19 mouse cellular contexts compared by ENCODE assay signal in the genomic region with DNA sequence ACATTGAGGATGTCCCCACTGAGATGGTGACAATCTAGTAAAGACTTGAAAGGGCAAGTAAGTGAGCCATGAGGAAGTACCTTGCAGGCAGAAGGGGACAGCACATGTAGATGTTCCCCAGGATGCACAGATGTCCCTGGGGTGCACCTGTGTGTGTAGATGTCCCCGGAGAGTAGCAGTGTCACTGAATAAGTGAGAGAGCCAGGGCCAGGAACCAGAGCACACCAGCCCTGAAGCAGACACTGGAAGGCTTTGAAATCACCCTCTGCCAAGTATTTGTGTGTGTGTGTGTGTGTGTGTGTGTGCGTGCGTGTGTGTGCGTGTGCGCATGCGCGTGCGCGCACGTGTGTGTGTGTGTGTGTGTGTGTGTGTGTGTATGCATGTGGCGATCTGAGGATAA.
DNase-seq lines count a peak whose midpoint lies in the region; ATAC-seq lines count a peak whose summit lies in the region.
"Had no signal": no experiment of that assay in that cellular context is flagged by ENCODE, and none has a peak within 500 bp of the region (broad histone marks: within the 10 kb centered on the region; RNA-seq: fewer than 3 reads in every experiment).

No protein-coding gene starts in this region.

- 95% methylated on average over 11 of the region's 11 CpGs for WGBS in midbrain, embryonic 11.5 days
- 98% methylated on average over 11 of the region's 11 CpGs for WGBS in midbrain, embryonic 14.5 days

- no peak for ATAC-seq in midbrain, embryonic 11.5 days (ENCODE audit: low FRiP score)
- ATAC-seq in midbrain, embryonic 14.5 days (ENCODE audit: low FRiP score, low TSS enrichment) = no peak
- ATAC-seq: activated CD4-positive, CD25-positive, alpha-beta regulatory T cell, adult 4 months; CD4-positive, CD25-positive, alpha-beta regulatory T cell, adult 4 months; Patski had no signal

- no peak overlapping the region for H3K27ac ChIP-seq in midbrain, embryonic 11.5 days (ENCODE audit: low read depth, low read length)
- H3K27ac ChIP-seq in midbrain, embryonic 14.5 days (replicated peaks; ENCODE audit: low read depth, low read length) = no peak overlapping the region

- H3K9me3 ChIP-seq in midbrain, embryonic 11.5 days (ENCODE audit: control insufficient read depth, low read length) = no peaks in the 10 kb centered on the region
- H3K9me3 ChIP-seq in midbrain, embryonic 14.5 days (ENCODE audit: control insufficient read depth, low read length) = no peaks in the 10 kb centered on the region

- H3K4me1 ChIP-seq in midbrain, embryonic 11.5 days (ENCODE audit: control insufficient read depth, insufficient read depth, low read length) = peaks cover 3% of the 10 kb centered on the region; the same call in 1 of the 2 replicates
- peaks cover 5% of the 10 kb centered on the region; the same call in 1 of the 2 replicates for H3K4me1 ChIP-seq in midbrain, embryonic 14.5 days (ENCODE audit: control insufficient read depth, insufficient read depth, low read length)

- H3K36me3 ChIP-seq in midbrain, embryonic 11.5 days (ENCODE audit: control insufficient read depth, insufficient read depth, low read length) = no peaks in the 10 kb centered on the region
- H3K36me3 ChIP-seq in midbrain, embryonic 14.5 days (ENCODE audit: control insufficient read depth, insufficient read depth, low read length) = no peaks in the 10 kb centered on the region
- H3K36me3 ChIP-seq: G1E had no signal

- H3K4me2 ChIP-seq in midbrain, embryonic 11.5 days = no peak overlapping the region
- no peak overlapping the region for H3K4me2 ChIP-seq in midbrain, embryonic 14.5 days (ENCODE audit: low read length)

- DNase-seq in heart, adult 11 months = peak; percentile 80
- DNase-seq in heart, adult 9 months (ENCODE audit: low spot score in 2 of 2) = no peak
- peak; percentile 71 for DNase-seq in midbrain, embryonic 11.5 days (ENCODE audit: low spot score, missing footprints)
- DNase-seq in midbrain, embryonic 14.5 days = no peak
- DNase-seq: adrenal gland, adult 2 months; adrenal gland, adult 8-10 months; adrenal gland, postnatal 10 days; adrenal gland, postnatal 14 days; adrenal gland, postnatal 25 days; adrenal gland, postnatal 36 days; B cell, adult 2 months; cerebellum, adult 11 months; cerebellum, adult 11-12 months; cerebellum, adult 18-20 months had no signal

- no peak overlapping the region for H3K4me3 ChIP-seq in midbrain, embryonic 11.5 days (ENCODE audit: low read depth, low read length)
- no peak overlapping the region for H3K4me3 ChIP-seq in midbrain, embryonic 14.5 days (replicated peaks; ENCODE audit: low read depth, low read length)

- H3K9ac ChIP-seq in midbrain, embryonic 11.5 days (ENCODE audit: low read length) = no peak overlapping the region
- no peak overlapping the region for H3K9ac ChIP-seq in midbrain, embryonic 14.5 days (replicated peaks; ENCODE audit: low read length)

- H3K27me3 ChIP-seq in midbrain, embryonic 11.5 days (ENCODE audit: control insufficient read depth, insufficient read depth, low read length) = no peaks in the 10 kb centered on the region
- H3K27me3 ChIP-seq in midbrain, embryonic 14.5 days (ENCODE audit: control insufficient read depth, insufficient read depth, low read length) = no peaks in the 10 kb centered on the region
- H3K27me3 ChIP-seq: CH12.LX, Patski had no signal

Comparison
In these comparisons a context has a peak if more than half of its experiments do, and no peak if none do; other contexts are left out.
1. DNase-seq: peak in heart, adult 11 months (single experiment) and midbrain, embryonic 11.5 days (single experiment); none in heart, adult 9 months (0 of 2) and midbrain, embryonic 14.5 days (single experiment).